Mouse (Mus musculus) heart, adult 9 months (tissue): ENCODE data around the gene Acad10.

Experiments
- DNase-seq, 2 experiments: peaks; one replicate each; pipeline ENCODE4 v3.0.0; 2022; ENCODE audit warnings: low spot score in 2 of 2

The Acad10 gene

DNA sequence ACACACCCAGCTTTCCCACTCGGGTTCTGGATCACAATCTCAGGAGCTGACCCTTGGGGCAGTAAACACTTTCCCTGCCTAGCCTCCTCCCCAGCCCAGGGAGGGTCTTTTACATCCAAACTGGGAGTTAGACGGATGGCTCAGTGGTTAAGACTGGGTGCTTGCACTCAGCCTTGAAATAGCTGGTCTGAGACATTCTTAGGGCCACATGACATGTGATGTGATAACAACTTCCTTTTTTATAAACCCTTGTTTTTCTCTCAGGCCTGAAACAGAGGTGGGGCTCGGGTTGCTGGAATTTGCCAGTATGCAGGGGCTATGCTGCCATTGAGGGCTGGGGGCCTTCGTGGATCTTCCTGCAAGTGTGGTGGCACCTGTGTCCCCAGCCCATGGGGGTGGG lies 63.0 kb downstream of the Acad10 start:
- no peak for DNase-seq

GRCm38 (mm10) chr5:121596226-121596625 lies 64.1 kb downstream of the Acad10 start:
- no peak for DNase-seq

- no peak for DNase-seq
These were observed 64.6 kb downstream of the Acad10 start for GRCm38 (mm10) chr5:121595758-121596157.

DNA sequence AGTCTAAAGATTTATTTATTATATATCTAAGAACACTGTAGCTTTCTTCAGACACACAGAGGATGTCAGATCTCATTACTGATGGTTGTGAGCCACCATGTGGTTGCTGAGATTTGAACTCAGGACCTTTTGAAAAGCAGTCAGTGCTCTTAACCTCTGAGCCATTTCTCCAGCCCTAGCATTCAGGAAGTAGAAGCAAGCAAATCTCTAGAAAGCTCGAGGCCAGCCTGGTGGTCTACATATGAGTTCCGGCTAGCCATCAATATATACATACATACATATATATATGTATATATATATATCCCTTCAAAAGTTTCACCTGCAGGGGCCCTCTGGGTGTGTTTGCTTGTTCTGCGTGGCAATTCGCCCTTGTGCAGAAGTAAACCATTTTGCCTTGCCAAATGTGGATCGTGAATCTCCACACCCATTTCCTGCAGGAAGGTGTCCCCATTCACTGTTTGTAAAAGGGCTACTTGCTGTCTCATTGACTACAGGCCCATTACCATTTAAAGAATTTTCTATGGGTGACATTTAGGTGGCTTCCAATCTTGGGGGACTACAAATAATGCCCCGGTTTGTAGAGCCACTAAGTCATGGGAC lies 65.5 kb downstream of the Acad10 start:
- DNase-seq: no peak

- peak; percentile 91 for DNase-seq
These were observed 66.6 kb downstream of the Acad10 start, which contains the start of gene Aldh2 for GRCm38 (mm10) chr5:121593451-121594401. TSS of gene Aldh2 (minus strand) at chr5:121593824.

DNA sequence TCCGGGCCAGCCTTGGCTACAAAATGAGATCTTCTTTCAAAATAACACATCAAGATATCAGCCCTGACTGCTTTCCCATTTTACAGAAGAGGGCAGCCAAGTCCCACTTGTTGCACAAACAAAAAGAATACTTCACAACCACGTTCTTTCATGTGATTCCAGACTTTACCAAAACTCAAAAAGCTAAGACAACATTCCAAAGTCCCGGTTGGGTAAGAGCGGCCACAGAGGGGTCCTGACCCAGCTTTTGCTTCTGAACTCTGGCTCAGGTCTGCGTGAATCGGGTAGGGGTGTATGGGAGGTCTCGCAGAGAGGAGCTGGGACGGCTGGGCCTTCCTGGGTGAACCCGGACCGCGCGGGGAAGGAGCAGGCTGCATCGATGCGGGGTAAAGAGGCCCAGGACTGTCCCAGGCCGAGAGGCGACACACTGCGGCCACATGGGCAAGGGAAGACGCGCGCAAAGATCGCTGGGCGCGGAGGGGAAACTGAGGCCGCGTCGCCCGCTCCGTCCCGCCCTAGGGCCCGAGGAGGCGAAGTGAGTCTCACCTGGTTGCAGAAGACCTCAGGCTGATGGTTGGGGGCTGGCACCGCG lies 67.4 kb downstream of the Acad10 start:
- no peak for DNase-seq

- DNase-seq: peak in 1 of 2 experiments; percentile 32
These were observed 68.1 kb downstream of the Acad10 start for GRCm38 (mm10) chr5:121592064-121592815.

DNA sequence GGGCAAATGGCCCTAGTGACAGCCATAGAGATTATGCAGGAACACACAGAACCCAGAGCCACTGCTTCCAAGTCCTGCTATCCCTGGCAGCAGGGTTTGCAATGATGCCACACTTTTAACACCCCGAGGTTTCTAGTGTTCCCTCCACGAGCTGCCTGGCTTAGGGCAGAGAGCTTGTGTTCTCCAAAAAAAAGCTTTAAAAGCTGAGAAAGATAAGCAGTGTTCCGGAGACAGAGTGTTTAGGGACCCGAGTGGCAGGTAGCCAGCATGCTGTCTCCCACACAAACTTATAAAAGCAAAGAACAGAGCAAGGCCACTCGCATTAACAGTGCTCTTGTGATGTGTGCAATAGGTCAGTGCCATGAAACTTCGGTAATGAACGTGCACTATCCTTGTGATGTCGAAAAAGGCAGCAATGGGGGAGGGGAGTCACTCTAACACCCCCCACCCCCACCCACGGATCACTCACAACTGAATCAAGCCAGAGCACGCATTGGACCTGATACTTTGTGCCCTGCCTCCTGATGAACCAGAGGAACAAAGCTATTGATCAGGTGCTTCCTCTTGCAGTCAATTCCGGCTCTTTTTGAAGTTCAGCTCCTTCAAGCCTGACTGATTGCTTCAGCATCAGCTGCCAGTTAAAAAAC lies 68.8 kb downstream of the Acad10 start:
- peak; percentile 35 to 58 for DNase-seq

GRCm38 (mm10) chr5:121589928-121590327 lies 70.4 kb downstream of the Acad10 start:
- no peak for DNase-seq

DNA sequence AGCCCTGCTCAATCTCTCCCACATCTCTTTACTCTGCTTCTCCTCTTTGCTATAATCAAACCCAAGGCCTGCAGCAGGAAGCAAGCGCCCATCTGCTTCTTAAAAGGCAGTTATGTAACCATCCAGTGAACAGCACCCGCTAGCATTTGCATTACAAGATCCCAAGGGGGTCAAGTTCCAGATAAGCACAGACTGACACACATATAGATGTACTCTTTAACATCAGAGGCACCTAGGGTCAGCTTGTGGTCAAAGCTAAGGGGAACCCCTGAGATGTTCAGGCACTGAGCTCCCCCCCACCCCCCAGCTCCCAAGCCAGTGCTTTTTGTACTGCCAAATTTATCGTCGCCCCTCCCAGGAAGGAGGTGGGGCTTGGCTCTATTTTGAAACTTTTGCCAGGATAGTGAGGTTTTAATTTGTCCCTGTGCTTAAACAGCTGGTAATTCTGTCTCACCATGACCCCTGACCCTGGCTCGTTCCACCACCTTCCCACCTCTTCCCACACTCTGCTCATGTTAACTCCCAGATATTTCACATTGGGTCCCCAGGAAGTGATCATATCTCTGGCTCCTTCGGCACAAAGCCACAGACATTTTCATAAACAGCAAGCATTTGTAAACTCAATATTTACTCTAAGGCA lies 73.8 kb downstream of the Acad10 start:
- DNase-seq: peak; percentile 83 to 85

- DNase-seq: no peak
These were observed 74.6 kb downstream of the Acad10 start for GRCm38 (mm10) chr5:121585699-121586098.

DNA sequence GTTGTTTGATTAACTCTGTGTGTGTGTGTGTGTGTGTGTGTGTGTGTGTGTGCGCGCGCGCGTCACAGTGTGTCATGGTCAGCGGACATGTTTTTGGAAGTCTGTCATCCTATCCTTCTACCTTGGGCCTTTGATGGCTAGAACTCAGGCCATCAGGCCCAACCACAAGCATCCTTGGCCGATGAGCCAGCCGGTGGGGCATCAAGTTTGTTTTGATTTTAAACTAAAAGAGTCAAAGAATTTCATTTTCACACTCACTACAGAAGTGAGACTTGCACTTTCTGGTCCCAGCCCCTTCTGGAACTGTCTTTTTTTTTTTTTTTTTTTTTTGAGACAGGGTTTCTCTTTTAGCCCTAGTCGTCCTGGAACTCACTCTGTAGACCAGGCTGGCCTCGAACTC lies 75.3 kb downstream of the Acad10 start:
- no peak for DNase-seq

GRCm38 (mm10) chr5:121583765-121584501 lies 76.4 kb downstream of the Acad10 start:
- DNase-seq: peak; percentile 97 to 98

GRCm38 (mm10) chr5:121581945-121582344 lies 78.4 kb downstream of the Acad10 start:
- DNase-seq: no peak

- DNase-seq: peak; percentile 41 to 48
These were observed 83.3 kb downstream of the Acad10 start for GRCm38 (mm10) chr5:121576927-121577488.

- no peak for DNase-seq
These were observed 84.4 kb downstream of the Acad10 start for GRCm38 (mm10) chr5:121575867-121576266.

GRCm38 (mm10) chr5:121574145-121574544 lies 86.2 kb downstream of the Acad10 start:
- no peak for DNase-seq
